8 mouse cellular contexts compared by ENCODE assay signal in the genomic region with DNA sequence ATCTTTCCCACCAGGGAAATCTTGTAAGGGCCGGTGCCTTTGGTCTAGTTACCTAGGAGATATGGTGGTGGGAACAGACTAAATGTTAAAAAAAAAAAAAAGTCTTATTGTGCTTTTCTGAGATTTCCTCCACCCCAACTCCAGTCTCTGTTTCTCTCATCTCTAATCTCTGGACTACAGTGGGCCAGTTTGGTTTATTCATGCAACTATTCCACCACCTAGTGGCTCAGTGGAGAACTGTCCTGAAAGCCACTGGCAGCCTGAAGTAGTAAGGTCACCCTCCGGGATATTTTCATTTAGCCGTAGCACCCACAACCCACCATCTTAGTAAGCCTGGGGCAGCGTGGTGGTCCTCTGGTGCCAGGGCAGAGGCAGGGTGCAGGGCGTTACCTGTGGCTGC. TPM values are rescaled to one million over a fixed set of nuclear protein-coding genes. Genes with fewer than 3 reads are reported as not detected.
A peak's percentile ranks its signal among the peaks of the same experiment; 100 is the strongest.
DNase-seq lines count a peak whose midpoint lies in the region; ATAC-seq lines count a peak whose summit lies in the region.

No protein-coding gene starts in this region.

- no peak overlapping the region for H3K9ac ChIP-seq in forebrain, embryonic 11.5 days (ENCODE audit: low read length)
- H3K9ac ChIP-seq in hindbrain, embryonic 12.5 days, result 0 out of 2 replicates have a peak overlapping the region, but pooled peaks have one; percentile 19
- H3K9ac ChIP-seq in midbrain, embryonic 11.5 days (ENCODE audit: low read length), result no peak overlapping the region

- H3K4me2 ChIP-seq in forebrain, embryonic 11.5 days (ENCODE audit: low read depth, low read length, severe bottlenecking), result no peak overlapping the region
- H3K4me2 ChIP-seq in hindbrain, embryonic 12.5 days (replicated peaks), result no peak overlapping the region
- no peak overlapping the region for H3K4me2 ChIP-seq in midbrain, embryonic 11.5 days

- no peak for ATAC-seq in forebrain, embryonic 11.5 days (replicated peaks; ENCODE audit: low FRiP score)
- peak; percentile 11; the same call in 1 of the 2 replicates for ATAC-seq in hindbrain, embryonic 12.5 days (ENCODE audit: low FRiP score)
- peak; percentile 38; the same call in 1 of the 2 replicates for ATAC-seq in midbrain, embryonic 11.5 days (ENCODE audit: low FRiP score)

- H3K9me3 ChIP-seq in forebrain, embryonic 11.5 days (ENCODE audit: control insufficient read depth, low read length), result no peaks in the 10 kb centered on the region
- no peaks in the 10 kb centered on the region; the same call in 1 of the 2 replicates for H3K9me3 ChIP-seq in hindbrain, embryonic 12.5 days (replicated peaks)
- no peaks in the 10 kb centered on the region for H3K9me3 ChIP-seq in midbrain, embryonic 11.5 days (ENCODE audit: control insufficient read depth, low read length)

- H3K4me3 ChIP-seq in forebrain, embryonic 11.5 days (ENCODE audit: low read depth, low read length), result no peak overlapping the region
- no peak overlapping the region for H3K4me3 ChIP-seq in hindbrain, embryonic 12.5 days
- H3K4me3 ChIP-seq in midbrain, embryonic 11.5 days (ENCODE audit: low read depth, low read length), result no peak overlapping the region

- 25% methylated on average over 5 of the region's 5 CpGs for WGBS in forebrain, embryonic 11.5 days
- WGBS in hindbrain, embryonic 12.5 days, result 22% methylated on average over 5 of the region's 5 CpGs
- WGBS in midbrain, embryonic 11.5 days, result 24% methylated on average over 5 of the region's 5 CpGs

- peak; percentile 61 for DNase-seq in urinary bladder, postnatal 14 days (ENCODE audit: low spot score)
- DNase-seq in urinary bladder, adult 2 months (ENCODE audit: low spot score), result no peak
- peak; percentile 39 for DNase-seq in c-Kit-positive CD71-positive TER-119-positive erythroid progenitor cells, embryonic 14.5 days (ENCODE audit: low spot score)
- peak; percentile 70 for DNase-seq in forebrain, embryonic 11.5 days (ENCODE audit: low spot score)
- peak; percentile 23 to 72 for DNase-seq in layer of hippocampus, postnatal 25 days (ENCODE audit: extremely low spot score in 1 of 2, low spot score in 1 of 2)
- peak; percentile 96 for DNase-seq in midbrain, embryonic 11.5 days (ENCODE audit: low spot score, missing footprints)
- DNase-seq in spleen, postnatal 36 days (ENCODE audit: low spot score in 2 of 2), result peak; percentile 10 to 26

- no peaks in the 10 kb centered on the region for H3K27me3 ChIP-seq in forebrain, embryonic 11.5 days (ENCODE audit: control insufficient read depth, insufficient read depth, low read length)
- peaks cover 3% of the 10 kb centered on the region for H3K27me3 ChIP-seq in hindbrain, embryonic 12.5 days
- H3K27me3 ChIP-seq in midbrain, embryonic 11.5 days (ENCODE audit: control insufficient read depth, insufficient read depth, low read length), result no peaks in the 10 kb centered on the region

- no peak overlapping the region for H3K27ac ChIP-seq in forebrain, embryonic 11.5 days (ENCODE audit: low read depth, low read length)
- H3K27ac ChIP-seq in hindbrain, embryonic 12.5 days, result no peak overlapping the region
- H3K27ac ChIP-seq in midbrain, embryonic 11.5 days (ENCODE audit: low read depth, low read length), result no peak overlapping the region

- no peaks in the 10 kb centered on the region; the same call in 1 of the 2 replicates for H3K4me1 ChIP-seq in forebrain, embryonic 11.5 days (replicated peaks; ENCODE audit: control insufficient read depth, insufficient read depth, low read length)
- peaks cover 12% of the 10 kb centered on the region for H3K4me1 ChIP-seq in hindbrain, embryonic 12.5 days
- peaks cover 6% of the 10 kb centered on the region for H3K4me1 ChIP-seq in midbrain, embryonic 11.5 days (ENCODE audit: control insufficient read depth, insufficient read depth, low read length)

- no peaks in the 10 kb centered on the region for H3K36me3 ChIP-seq in forebrain, embryonic 11.5 days (ENCODE audit: control insufficient read depth, insufficient read depth, low read length)
- H3K36me3 ChIP-seq in hindbrain, embryonic 12.5 days, result no peaks in the 10 kb centered on the region
- no peaks in the 10 kb centered on the region for H3K36me3 ChIP-seq in midbrain, embryonic 11.5 days (ENCODE audit: control insufficient read depth, insufficient read depth, low read length)

RNA-seq across cellular contexts. Expression of a gene that starts 20.5 kb away (rescaled TPM):
- polyA plus RNA-seq in urinary bladder, adult 2 months (2012; rRNA removed), result 2.0 and 2.2 TPM in 2 replicates
- polyA plus RNA-seq in forebrain, embryonic 11.5 days (2014; fragmentation: Nextera tagmentation; extraction: Ambion mirVana), result 0.15 and 0.20 TPM in 2 replicates
- 0.19 and 0.38 TPM in 2 replicates for polyA plus RNA-seq in hindbrain, embryonic 12.5 days (2016; fragmentation: Nextera tagmentation; extraction: Ambion mirVana)
- 1 to 10 TPM; 2.3 to 4.3 TPM for total RNA-seq in layer of hippocampus, postnatal 25 days (2021)
- polyA plus RNA-seq in midbrain, embryonic 11.5 days (2014; fragmentation: Nextera tagmentation; extraction: Ambion mirVana), result 0.03 and 0.44 TPM in 2 replicates

RNA-seq across cellular contexts. Expression of a gene that starts 23.9 kb away (rescaled TPM):
- 35.5 and 41.4 TPM in 2 replicates for polyA plus RNA-seq in urinary bladder, adult 2 months (2012; rRNA removed)
- 20.2 TPM in 2 replicates for polyA plus RNA-seq in forebrain, embryonic 11.5 days (2014; fragmentation: Nextera tagmentation; extraction: Ambion mirVana)
- polyA plus RNA-seq in hindbrain, embryonic 12.5 days (2016; fragmentation: Nextera tagmentation; extraction: Ambion mirVana), result 35.3 and 35.8 TPM in 2 replicates
- 100 to 1,000 TPM; 103 to 109 TPM for total RNA-seq in layer of hippocampus, postnatal 25 days (2021)
- 13.9 and 14.1 TPM in 2 replicates for polyA plus RNA-seq in midbrain, embryonic 11.5 days (2014; fragmentation: Nextera tagmentation; extraction: Ambion mirVana)
